Mouse (Mus musculus): ENCODE results near the gene Trpm3. TPM values are rescaled to one million over a fixed set of nuclear protein-coding genes. Genes with fewer than 3 reads are reported as not detected.

The Trpm3 gene
- polyA plus RNA-seq, 2 experiments: 0.03 TPM; not detected in 1

GRCm38 (mm10) chr19:22518508-22518907 is 379.7 kb downstream of the Trpm3 start:
- H3K9me3 ChIP-seq (ENCODE audit: control insufficient read depth, low read length): no peaks in the 10 kb centered on the region
- WGBS (ENCODE audit: insufficient replicate concordance): 55% methylated on average over 6 of the region's 6 CpGs

DNA sequence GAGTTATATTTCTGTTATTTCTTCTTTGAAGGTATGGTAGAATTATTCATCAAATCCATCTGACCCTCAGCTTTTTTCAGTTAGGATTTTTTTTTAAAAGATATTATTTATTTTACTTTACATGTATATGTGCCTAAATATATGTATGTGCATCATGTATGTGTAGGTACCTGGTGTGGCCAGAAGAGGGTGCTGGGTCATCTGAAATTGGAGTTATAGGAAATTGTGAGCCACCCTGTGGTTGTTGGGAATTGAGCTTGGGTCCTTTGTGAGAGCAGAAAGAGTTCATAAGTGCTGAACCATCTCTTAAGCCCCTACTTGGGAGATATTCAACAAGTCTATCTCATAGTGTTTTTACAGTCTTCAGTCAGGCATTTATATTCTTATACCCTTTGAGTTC is 389.1 kb downstream of the Trpm3 start:
- ATAC-seq (ENCODE audit: insufficient read depth): no peak
- DNase-seq (ENCODE audit: low read depth in 3 of 3, low spot score in 3 of 3): no peak
- no peaks in the 10 kb centered on the region for H3K4me1 ChIP-seq (replicated peaks; ENCODE audit: control insufficient read depth in 2 of 2, insufficient read depth in 2 of 2, low read length in 1 of 2)
- no peak for TF ChIP-seq EP300 (IDR thresholded peaks at IDR 0.05; ENCODE audit: low read depth)
- TF ChIP-seq CTCF (IDR thresholded peaks at IDR 0.05; ENCODE audit: low read depth): no peak
- H3K4me3 ChIP-seq (ENCODE audit: insufficient read depth in 1 of 2, low read depth in 2 of 2, low read length in 2 of 2): no peak overlapping the region
- no peaks in the 10 kb centered on the region for H3K36me3 ChIP-seq (replicated peaks; ENCODE audit: control insufficient read depth, insufficient read depth, low read depth)
- H3K4me2 ChIP-seq (ENCODE audit: low read depth): no peak overlapping the region
- no peaks in the 10 kb centered on the region for H3K27me3 ChIP-seq (ENCODE audit: control insufficient read depth, insufficient read depth, low read length)
- no peaks in the 10 kb centered on the region for H3K9me3 ChIP-seq (ENCODE audit: control insufficient read depth, low read length)
- H3K27ac ChIP-seq: no peak overlapping the region
- no peak overlapping the region for H3K9ac ChIP-seq (replicated peaks)

More at GRCm38 (mm10) chr19:22518508-22518907, 379.7 kb downstream of the Trpm3 start:
- Histone ChIP-seq H3K27ac (no peak overlapping the region), H3K4me2 (ENCODE audit: low read depth) (no peak overlapping the region), H3K4me1 (replicated peaks; ENCODE audit: control insufficient read depth in 2 of 2, insufficient read depth in 2 of 2, low read length in 1 of 2) (no peaks in the 10 kb centered on the region), H3K27me3 (ENCODE audit: control insufficient read depth, insufficient read depth, low read length) (no peaks in the 10 kb centered on the region), H3K4me3 (ENCODE audit: insufficient read depth in 1 of 2, low read depth in 2 of 2, low read length in 2 of 2) (no peak overlapping the region), H3K9ac (replicated peaks) (no peak overlapping the region), H3K36me3 (replicated peaks; ENCODE audit: control insufficient read depth, insufficient read depth, low read depth) (no peaks in the 10 kb centered on the region)
- DNase-seq (ENCODE audit: low read depth in 3 of 3, low spot score in 3 of 3) (no peak), ATAC-seq (ENCODE audit: insufficient read depth) (no peak)
- TF ChIP-seq EP300 (IDR thresholded peaks at IDR 0.05; ENCODE audit: low read depth): no peak
- TF ChIP-seq CTCF (IDR thresholded peaks at IDR 0.05; ENCODE audit: low read depth): no peak

- H3K4me2 ChIP-seq (ENCODE audit: low read depth): no peak overlapping the region
- ATAC-seq (ENCODE audit: insufficient read depth) (no peak), DNase-seq (ENCODE audit: low read depth in 3 of 3, low spot score in 3 of 3) (no peak)
- no peaks in the 10 kb centered on the region for H3K27me3 ChIP-seq (ENCODE audit: control insufficient read depth, insufficient read depth, low read length)
- H3K9me3 ChIP-seq (ENCODE audit: control insufficient read depth, low read length): no peaks in the 10 kb centered on the region
- TF ChIP-seq CTCF (IDR thresholded peaks at IDR 0.05; ENCODE audit: low read depth) (no peak), EP300 (IDR thresholded peaks at IDR 0.05; ENCODE audit: low read depth) (no peak)
- H3K4me3 ChIP-seq (ENCODE audit: insufficient read depth in 1 of 2, low read depth in 2 of 2, low read length in 2 of 2): no peak overlapping the region
- H3K36me3 ChIP-seq (replicated peaks; ENCODE audit: control insufficient read depth, insufficient read depth, low read depth): no peaks in the 10 kb centered on the region
- 61% methylated on average over 6 of the region's 6 CpGs for whole genome bisulfite sequencing (ENCODE audit: insufficient replicate concordance)
- H3K27ac ChIP-seq: no peak overlapping the region
- no peak overlapping the region for H3K9ac ChIP-seq (replicated peaks)
- no peaks in the 10 kb centered on the region for H3K4me1 ChIP-seq (replicated peaks; ENCODE audit: control insufficient read depth in 2 of 2, insufficient read depth in 2 of 2, low read length in 1 of 2)
These were observed 404.3 kb downstream of the Trpm3 start for GRCm38 (mm10) chr19:22542990-22543709.

GRCm38 (mm10) chr19:22552179-22552578 is 413.3 kb downstream of the Trpm3 start:
- 14% methylated on average over 5 of the region's 5 CpGs for WGBS (ENCODE audit: insufficient replicate concordance)

GRCm38 (mm10) chr19:22554421-22554941 is 415.6 kb downstream of the Trpm3 start:
- DNase-seq (ENCODE audit: low read depth in 3 of 3, low spot score in 3 of 3) (no peak), ATAC-seq (ENCODE audit: insufficient read depth) (no peak)
- Histone ChIP-seq H3K27ac (no peak overlapping the region), H3K36me3 (replicated peaks; ENCODE audit: control insufficient read depth, insufficient read depth, low read depth) (no peaks in the 10 kb centered on the region), H3K4me3 (ENCODE audit: insufficient read depth in 1 of 2, low read depth in 2 of 2, low read length in 2 of 2) (no peak overlapping the region), H3K27me3 (ENCODE audit: control insufficient read depth, insufficient read depth, low read length) (no peaks in the 10 kb centered on the region), H3K4me2 (ENCODE audit: low read depth) (no peak overlapping the region), H3K9ac (replicated peaks) (no peak overlapping the region), H3K9me3 (ENCODE audit: control insufficient read depth, low read length) (no peaks in the 10 kb centered on the region), H3K4me1 (replicated peaks; ENCODE audit: control insufficient read depth in 2 of 2, insufficient read depth in 2 of 2, low read length in 1 of 2) (no peaks in the 10 kb centered on the region)
- no peak for TF ChIP-seq CTCF (IDR thresholded peaks at IDR 0.05; ENCODE audit: low read depth)
- no peak for TF ChIP-seq EP300 (IDR thresholded peaks at IDR 0.05; ENCODE audit: low read depth)
- WGBS (ENCODE audit: insufficient replicate concordance): 34% methylated on average over 7 of the region's 7 CpGs

More at GRCm38 (mm10) chr19:22552179-22552578, 413.3 kb downstream of the Trpm3 start:
- H3K4me1 ChIP-seq (replicated peaks; ENCODE audit: control insufficient read depth in 2 of 2, insufficient read depth in 2 of 2, low read length in 1 of 2): no peaks in the 10 kb centered on the region
- TF ChIP-seq EP300 (IDR thresholded peaks at IDR 0.05; ENCODE audit: low read depth) (no peak), CTCF (IDR thresholded peaks at IDR 0.05; ENCODE audit: low read depth) (peak; percentile 73)
- ATAC-seq (ENCODE audit: insufficient read depth) (no peak), DNase-seq (ENCODE audit: low read depth in 3 of 3, low spot score in 3 of 3) (peak in 1 of 3 experiments; percentile 10)
- no peak overlapping the region for H3K27ac ChIP-seq
- no peaks in the 10 kb centered on the region for H3K27me3 ChIP-seq (ENCODE audit: control insufficient read depth, insufficient read depth, low read length)
- no peak overlapping the region for H3K9ac ChIP-seq (replicated peaks)
- no peaks in the 10 kb centered on the region for H3K9me3 ChIP-seq (ENCODE audit: control insufficient read depth, low read length)
- no peak overlapping the region for H3K4me2 ChIP-seq (ENCODE audit: low read depth)
- no peaks in the 10 kb centered on the region for H3K36me3 ChIP-seq (replicated peaks; ENCODE audit: control insufficient read depth, insufficient read depth, low read depth)
- H3K4me3 ChIP-seq (ENCODE audit: insufficient read depth in 1 of 2, low read depth in 2 of 2, low read length in 2 of 2): no peak overlapping the region
